Mouse (Mus musculus) frontal cortex, adult 2 months (tissue): ENCODE measurements at regions not wholly inside any gene's neighbourhood (a gene's known extent, or its start where the extent isn't known, plus 50 kb on each side); places are given as distances from the start of the nearest gene placed in this dataset.

ENCODE experiments used
- DNase-seq, 2 experiments: peaks; one replicate each; pipeline ENCODE4 v3.0.0; 2022; ENCODE audit warnings: low spot score in 1 of 2; ENCODE audit errors: extremely low spot score in 1 of 2

GRCm38 (mm10) chr1:189092819-189093218 lies 85.2 kb upstream of the Kctd3 start:
- DNase-seq = no peak

- DNase-seq = no peak
Measured at GRCm38 (mm10) chr1:189085245-189085644, 77.6 kb upstream of the Kctd3 start.

DNA sequence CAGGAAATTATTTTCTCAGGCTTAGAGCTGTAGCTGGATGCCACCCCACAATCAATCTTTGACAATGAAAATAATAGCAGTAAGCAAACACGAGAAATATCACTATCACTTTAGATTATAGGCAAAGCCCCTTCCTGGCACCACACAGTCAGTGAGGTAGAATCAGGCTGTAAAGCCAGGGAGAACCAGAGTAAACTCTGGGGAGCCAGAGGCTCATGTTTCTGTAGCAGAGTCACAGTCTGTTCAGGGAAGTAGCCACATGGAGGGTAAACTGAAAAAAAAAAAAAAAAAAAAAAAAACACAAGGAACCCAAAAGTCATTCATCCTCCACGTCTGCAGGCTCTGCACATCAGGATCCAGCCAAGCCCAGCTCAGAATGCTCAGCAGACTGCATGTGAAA lies 73.6 kb upstream of the Kctd3 start:
- DNase-seq = no peak

- peak in 1 of 2 experiments; percentile 50 for DNase-seq
Measured at GRCm38 (mm10) chr1:189080797-189081196, 73.2 kb upstream of the Kctd3 start.

DNA sequence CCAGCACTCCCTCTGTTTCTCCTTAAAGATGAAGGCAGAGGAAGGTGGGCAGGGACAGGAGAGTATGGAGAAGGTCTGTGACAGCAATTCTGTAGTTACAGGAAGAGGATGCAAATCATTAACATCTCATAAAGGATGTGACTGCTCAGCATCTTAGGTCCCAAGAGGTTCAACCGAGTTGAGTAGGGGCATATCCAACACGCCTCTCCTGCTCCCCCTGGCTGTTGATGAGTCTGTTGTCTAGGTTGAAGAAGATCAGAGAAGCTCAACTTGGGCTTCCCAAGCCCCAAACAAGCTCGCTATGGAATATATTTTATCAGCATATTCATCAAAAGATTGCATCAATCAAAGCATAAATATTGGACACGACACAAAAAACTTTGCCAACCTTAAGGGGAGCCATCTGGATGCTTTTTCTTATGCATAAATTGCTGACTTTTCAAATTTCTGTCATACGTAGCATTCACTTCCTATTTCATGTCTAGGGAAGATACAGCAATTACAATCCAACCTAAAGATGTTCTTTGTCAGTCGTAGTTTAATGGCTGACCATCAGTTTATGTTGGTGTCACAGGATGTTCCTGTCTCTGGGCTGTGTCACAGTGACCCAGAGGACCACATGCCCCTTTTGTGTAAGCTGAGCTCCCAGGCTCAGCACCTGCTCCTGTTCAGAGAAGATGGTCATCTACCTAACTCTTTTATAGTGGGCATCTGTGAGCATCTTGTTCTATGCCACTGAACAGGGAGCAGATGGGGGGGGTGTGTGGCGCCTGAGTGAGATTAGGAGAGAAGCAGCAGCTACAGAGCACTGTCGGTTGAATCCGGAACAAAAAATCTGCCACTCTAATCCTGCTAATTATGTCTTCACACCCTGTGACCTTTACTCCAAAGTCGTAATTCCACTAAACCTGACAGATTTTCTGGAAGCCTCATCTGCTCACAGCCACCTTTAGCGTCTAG lies 72.1 kb upstream of the Kctd3 start:
- no peak for DNase-seq

- no peak for DNase-seq
Measured at GRCm38 (mm10) chr1:189077861-189078260, 70.2 kb upstream of the Kctd3 start.

DNA sequence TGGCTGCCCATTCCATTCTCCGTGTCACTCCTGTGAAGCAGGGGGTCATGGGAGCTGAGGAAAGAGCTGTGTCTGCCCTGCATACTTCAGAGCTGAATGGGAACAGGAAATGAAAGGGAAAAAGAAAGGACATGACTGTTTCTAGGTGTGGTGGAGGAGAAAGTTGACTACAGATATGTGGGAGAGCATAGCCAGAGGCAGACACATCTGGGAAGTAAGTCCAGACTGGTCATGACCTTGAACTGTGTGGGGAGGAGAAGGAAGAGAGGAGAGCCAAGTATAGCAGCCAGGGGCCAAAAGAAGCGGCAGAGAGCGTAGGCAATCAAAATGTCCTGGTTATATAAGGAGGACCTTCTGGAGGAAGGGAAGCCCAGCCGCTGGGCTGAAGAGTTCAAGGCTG lies 68.6 kb upstream of the Kctd3 start:
- DNase-seq = no peak

DNA sequence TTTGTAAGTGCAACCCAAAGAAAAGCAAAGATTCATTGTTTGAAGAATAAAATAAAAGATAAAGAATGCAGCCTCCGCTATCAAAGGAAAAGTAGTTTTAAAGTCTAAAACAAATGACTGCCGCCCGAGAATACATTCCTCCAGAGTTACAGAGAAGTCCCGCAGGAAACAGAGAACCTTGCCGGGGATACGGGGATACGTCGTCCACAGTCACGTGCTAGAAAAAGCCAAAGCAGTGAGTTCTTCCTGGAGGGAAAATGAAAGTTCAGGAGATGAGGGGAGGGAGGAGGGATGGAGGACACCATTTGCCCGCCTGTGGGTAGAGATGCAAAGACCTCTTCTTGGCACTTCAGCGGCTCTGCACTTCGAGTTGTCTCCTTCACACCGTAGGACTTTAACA lies 68.0 kb upstream of the Kctd3 start:
- no peak for DNase-seq

DNA sequence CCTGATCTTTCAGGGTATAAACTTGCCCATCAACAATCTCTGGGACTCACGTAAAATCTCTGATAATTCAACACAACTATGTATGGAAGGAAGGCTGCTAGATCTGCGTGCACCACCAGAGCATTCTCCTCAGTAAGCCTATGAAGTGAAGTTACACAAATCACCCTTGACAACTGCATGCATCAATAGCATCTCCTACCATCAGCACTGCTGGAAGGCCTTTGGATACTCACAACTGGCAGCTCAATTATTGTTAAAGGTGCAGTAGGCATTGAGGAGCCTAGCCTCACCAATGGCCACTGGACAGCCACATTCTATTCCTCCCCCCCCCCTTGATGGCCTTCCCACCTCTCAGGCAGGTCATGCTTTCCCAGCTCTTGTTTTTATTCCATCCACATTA lies 64.9 kb upstream of the Kctd3 start:
- DNase-seq = no peak

- no peak for DNase-seq
Measured at GRCm38 (mm10) chr1:189068204-189068603, 60.6 kb upstream of the Kctd3 start.

- DNase-seq = no peak
Measured at GRCm38 (mm10) chr1:189067204-189067960, 59.7 kb upstream of the Kctd3 start.

DNA sequence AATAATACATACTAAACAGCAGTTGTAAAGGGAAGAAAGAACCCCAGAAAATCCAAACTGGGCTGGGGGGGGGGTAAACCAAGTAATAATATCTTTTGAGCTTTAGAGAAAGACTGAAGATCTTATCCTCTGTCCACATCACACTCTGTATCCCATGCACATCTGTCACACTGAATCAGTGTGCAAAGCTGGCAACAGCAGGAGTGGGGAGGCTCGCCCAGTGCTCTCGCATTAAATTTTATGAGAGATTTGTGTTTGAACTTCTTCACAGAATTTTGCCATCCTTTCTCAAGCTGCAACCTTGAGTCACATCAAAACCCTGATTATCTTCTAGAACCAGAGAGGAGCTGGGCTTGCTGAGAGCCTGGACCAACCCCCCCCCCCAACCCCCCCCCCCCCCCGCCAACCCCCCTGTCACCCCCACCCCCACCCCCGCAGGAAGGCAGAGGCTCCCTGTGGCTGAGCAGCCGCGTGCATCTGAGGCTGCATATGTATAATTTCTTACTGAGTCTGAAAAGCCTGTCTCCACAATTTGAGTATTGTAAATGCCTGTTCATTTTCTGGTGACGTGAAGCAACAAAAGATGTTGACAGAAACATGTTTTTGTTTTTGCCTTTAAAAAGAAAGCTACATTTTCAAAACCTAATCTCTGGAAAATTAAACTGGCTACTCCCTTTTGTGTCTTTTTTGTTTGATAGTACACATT lies 59.0 kb upstream of the Kctd3 start:
- DNase-seq = no peak

- DNase-seq = no peak
Measured at GRCm38 (mm10) chr1:189065152-189065910, 57.7 kb upstream of the Kctd3 start.

GRCm38 (mm10) chr1:189064629-189065028 lies 57.0 kb upstream of the Kctd3 start:
- no peak for DNase-seq

DNA sequence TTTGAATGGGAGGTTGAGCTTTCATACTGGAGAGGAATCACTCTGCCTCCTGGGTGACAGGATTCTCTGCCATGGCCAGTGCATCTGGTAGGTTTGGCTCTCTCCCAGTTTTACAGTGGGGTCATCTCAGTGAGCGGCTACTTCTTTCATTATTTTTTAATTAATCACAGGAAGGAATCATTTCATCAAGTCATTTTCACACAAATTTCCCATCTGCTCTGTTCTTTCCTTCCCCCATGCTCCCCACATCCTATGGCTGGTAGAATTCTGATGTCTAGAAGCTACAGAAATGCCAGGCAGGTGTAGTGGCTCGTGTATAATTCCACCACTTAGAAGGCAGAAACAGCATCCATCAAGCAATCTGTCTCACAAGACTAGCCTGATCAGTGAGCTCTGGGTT lies 56.1 kb upstream of the Kctd3 start:
- no peak for DNase-seq

DNA sequence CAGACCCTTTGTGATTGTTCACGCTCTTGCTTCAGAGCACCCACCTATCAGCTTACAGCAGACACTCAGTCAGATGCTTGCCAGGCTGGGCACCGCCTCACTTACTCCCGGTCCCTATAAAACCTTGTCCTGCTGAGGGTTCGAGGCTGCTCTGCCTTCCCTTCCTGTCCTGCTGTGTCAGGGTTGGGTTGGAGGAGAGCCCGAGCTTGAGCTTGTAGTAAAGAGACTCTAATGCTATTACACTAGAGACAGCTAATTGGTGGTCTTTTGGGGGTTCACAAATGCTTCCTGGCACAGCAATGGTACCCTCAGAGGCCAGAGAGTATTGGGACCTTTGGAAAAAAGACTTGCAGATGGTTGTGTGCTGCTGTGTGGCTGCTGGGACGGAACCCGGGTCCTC lies 55.6 kb upstream of the Kctd3 start:
- no peak for DNase-seq
